Mouse (Mus musculus) ES-E14 (cell line): ENCODE results near the gene Ldlrad2.

Source experiments
- ZC3H11A ChIP-seq: IDR thresholded peaks from 2 replicates; pipeline ENCODE4 v1.6.1; 2012; ENCODE audit warnings: low read depth, mild to moderate bottlenecking, inconsistent platforms, low read length, borderline replicate concordance
- ZNF384 ChIP-seq: IDR thresholded peaks from 2 replicates; pipeline ENCODE4 v1.6.1; 2012; ENCODE audit warnings: low read depth, low read length, inconsistent platforms

DNA sequence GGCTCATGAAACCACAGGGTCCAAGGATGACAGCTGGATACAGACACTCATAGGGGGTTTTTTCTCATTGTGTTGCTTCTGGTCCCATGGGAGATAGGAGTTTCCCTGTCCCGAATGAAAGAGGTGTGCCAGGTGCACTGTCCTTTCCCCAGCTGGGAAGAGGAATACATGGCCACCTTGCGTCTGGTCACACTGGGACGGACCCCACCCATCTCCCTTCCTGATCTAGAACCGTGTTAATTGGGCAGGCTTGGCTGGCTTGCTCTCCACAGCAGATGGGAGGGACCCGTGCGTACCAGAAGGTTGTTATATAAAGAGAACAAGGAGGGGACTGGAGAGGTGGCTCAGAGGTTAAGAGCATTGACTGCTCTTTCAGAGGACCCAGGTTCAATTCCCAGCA is 46.5 kb downstream of the Ldlrad2 start:
- no peak for TF ChIP-seq ZNF384
- no peak for TF ChIP-seq ZC3H11A
